Mouse (Mus musculus): ENCODE measurements around the gene Ankmy1.

Ankmy1 gene

DNA sequence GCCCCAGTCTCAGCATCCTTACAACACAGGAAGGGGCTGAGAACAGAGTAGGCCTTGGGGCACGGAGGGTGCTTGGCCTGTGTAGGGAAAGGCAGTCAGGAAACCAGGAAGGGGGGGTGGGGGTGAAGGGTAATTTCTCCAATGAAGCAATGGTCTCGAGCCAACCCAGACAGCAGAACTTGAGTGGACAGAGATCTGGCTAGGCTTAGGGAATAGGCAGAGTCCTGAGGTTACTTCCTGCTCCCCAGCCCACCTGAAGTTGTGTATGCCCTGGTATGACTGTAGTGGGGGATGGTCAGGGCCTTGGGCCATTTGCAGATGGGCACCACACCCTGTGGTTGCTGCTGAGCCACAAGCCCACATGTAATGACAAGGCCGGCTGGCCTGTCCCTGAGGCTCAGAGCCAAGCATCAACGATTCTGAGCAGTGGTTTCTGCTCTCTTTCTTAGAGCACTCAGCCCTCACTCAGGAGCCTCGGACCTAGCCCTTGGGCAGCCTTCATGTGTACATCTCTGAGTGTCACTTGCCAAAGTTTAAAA lies 86.9 kb downstream of the Ankmy1 start:
- DNase-seq (ENCODE audit: low spot score), result no peak

DNA sequence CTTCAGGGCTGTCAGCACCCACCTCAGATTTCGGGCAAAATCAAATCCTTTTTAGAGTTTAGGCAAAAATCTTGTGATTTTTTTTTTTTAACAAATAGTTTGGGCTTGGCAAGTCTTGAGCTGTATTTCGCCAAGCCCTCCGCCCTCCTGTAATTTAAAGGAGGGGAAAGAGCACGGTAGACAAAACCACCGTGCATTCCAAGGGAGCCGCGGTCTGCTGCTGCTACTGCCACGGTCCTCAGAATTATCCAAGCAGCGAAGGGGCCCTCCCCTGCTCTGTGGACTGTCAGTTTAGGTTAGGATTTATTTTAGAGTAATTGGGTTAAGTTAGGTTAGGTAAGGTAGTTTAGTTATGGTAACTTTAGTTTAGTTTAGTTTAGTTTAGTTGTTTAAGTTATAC lies 87.6 kb downstream of the Ankmy1 start:
- no peak for DNase-seq (ENCODE audit: low spot score)

DNA sequence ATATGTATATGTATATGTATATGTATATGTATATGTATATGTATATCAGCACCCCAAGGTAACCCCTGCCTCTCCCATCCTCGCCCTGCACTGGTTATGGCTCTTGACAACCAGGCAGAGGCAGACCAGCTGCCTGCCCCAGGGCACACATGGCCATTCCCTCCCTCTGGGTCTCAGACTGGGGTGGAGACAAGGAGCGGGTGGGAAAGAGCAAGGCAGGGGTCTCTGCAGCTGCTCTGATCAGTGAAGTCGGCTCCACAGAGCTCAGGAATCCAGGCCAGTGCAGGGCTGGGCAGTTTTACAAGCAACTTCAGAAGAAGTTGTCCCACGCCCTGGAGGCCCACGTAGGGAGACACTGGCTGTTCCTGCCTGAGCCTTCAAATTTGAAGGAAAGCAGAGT lies 88.4 kb downstream of the Ankmy1 start:
- no peak for DNase-seq (ENCODE audit: low spot score)
